Mouse (Mus musculus): Measurements from ENCODE around the gene Gm3233.
"Not testable (repeated sequence)": the region's sequence is repeated elsewhere in the genome, so short reads cannot be mapped to it uniquely, and the experiment has no call there.

The Gm3233 gene

DNA sequence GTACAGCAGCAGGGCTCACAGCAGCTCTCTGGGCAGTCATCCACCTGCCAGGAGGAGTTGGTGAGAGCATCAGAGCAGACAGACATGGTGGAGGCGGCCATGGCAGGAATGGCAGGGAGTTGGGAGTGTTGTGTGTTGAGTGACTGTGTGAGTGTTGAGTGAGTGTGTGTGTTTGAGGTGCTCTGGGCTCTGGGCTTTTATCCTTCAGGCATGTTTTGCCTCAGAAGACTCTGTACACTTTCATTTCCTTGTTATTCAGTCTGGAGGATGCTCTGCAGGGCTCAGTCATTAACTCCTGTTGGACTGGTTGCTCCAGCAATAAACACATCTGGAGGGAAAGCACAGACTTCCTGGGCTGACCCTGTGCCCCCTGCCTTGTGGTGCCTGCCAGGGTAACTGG lies at the start of gene Gm3233:
Gene Gm3233, minus strand, starts transcription at position 101 of the 400 bp plus-strand sequence.
- not testable (repeated sequence) for DNase-seq (ENCODE audit: extremely low read depth, low read depth)

GRCm38 (mm10) chr10:77804095-77804494 lies 44.6 kb upstream of the Gm3233 start:
- DNase-seq (ENCODE audit: extremely low read depth, low read depth), result no peak

DNA sequence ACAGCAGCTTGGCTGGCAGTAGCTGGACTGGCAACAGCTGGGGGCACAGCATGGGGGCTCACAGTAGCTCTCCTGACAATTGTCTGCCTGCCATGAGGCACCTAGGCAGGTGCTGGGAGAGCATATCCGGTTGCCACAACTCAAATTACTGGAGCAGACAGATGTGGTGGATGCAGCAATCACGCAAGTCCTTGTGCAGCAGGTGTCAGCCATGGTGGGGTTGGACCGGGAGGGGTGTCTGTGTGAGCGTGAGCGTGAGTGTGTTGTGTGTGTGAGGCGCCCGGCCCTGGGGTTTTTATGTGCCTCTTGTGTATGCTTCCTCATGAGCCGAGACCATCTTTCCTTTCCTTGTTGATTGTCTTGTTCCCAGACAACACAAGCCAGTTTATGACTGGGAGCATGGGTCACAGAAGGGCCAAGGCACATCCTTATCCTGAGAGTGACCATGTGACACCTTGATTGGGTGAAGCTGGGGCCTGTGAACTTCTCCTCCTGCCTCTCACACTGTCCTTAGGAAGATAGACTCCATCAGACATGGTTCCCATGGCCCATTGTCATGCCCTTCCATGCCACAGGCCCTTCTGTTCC lies 39.5 kb upstream of the Gm3233 start, which contains the start of gene Gm19668:
Gene Gm19668, minus strand, starts transcription at position 213 of the 588 bp plus-strand sequence.
- DNase-seq (ENCODE audit: extremely low read depth, low read depth), result no peak

- DNase-seq (ENCODE audit: extremely low read depth, low read depth), result not testable (repeated sequence)
Measured at GRCm38 (mm10) chr10:77798164-77798920, 38.9 kb upstream of the Gm3233 start.

DNA sequence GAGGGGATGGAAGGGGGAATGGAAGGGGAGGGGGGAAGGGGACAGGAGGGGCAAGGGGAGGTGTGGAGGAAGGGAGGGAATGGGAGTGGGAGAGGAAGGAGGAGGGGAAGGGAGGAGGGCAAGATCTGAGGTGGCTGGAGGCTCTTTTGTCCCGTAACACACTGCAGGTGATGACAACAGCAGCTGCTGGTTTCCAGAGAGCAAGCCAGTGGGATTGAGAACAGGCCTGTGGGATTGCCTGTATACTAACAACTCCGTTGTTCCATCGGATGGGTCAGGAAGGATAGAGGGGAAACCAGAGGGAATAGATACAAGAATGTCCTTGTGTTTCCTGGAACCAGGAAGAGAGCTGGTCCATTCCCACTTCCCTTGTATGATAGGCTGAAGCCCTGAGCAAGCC lies 38.2 kb upstream of the Gm3233 start:
- DNase-seq (ENCODE audit: extremely low read depth, low read depth), result no peak

DNA sequence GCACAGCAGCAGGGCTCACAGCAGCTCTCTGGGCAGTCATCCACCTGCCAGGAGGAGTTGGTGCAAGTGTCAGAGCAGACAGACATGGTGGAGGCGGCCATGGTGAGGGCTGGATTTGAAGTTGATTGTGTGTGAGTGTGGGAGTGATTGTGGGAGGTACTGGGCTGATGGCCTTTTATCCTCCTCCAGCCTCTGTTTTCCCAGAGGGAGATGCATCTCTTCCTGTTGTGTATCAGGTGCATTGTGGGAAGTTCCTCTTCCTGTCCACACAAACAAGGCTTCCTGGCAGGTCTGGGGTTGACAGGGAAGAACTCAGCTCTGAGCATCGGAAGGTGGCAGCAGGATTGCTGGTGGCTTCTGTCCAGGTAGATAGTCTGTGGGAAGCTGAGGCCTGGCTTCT lies 35.5 kb upstream of the Gm3233 start, which contains the start of gene Gm9639:
Gene Gm9639, minus strand, starts transcription at position 101 of the 400 bp plus-strand sequence.
- no peak for DNase-seq (ENCODE audit: extremely low read depth, low read depth)

DNA sequence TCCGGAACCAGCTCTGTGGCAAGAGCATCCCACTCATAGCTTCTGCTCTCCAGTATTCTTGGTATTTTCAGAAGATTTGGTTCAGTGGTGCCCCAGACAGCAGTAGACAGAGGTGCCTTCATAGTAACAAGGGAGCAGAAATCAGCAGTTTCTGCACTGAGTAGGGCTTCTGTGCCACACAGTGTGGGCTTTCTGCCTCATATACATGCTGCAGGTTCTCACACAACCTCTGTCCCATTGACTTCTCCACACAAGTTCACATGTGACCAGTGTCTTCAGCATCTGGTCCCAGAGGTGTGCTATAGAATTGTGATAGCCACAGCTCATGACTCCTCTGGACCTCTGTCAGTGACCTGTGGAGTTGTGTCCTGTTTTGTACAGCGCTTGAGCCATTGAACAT lies 29.1 kb upstream of the Gm3233 start:
- no peak for DNase-seq (ENCODE audit: extremely low read depth, low read depth)

- not testable (repeated sequence) for DNase-seq (ENCODE audit: extremely low read depth, low read depth)
Measured at GRCm38 (mm10) chr10:77787876-77788275, 28.4 kb upstream of the Gm3233 start, which contains the start of gene Gm7137. TSS of gene Gm7137 (minus strand) at chr10:77788200.

GRCm38 (mm10) chr10:77783396-77783795 lies 23.9 kb upstream of the Gm3233 start:
- DNase-seq (ENCODE audit: extremely low read depth, low read depth), result not testable (repeated sequence)

- DNase-seq (ENCODE audit: extremely low read depth, low read depth), result not testable (repeated sequence)
Measured at GRCm38 (mm10) chr10:77782442-77782841, 23.0 kb upstream of the Gm3233 start, which contains the start of gene Gm3250. TSS of gene Gm3250 (minus strand) at chr10:77782542.

GRCm38 (mm10) chr10:77776844-77777243 lies 17.4 kb upstream of the Gm3233 start, which contains the start of gene Gm7138:
TSS of gene Gm7138 (minus strand) at chr10:77776944.
- not testable (repeated sequence) for DNase-seq (ENCODE audit: extremely low read depth, low read depth)

- DNase-seq (ENCODE audit: extremely low read depth, low read depth), result not testable (repeated sequence)
Measured at GRCm38 (mm10) chr10:77772142-77772541, 12.7 kb upstream of the Gm3233 start.

- DNase-seq (ENCODE audit: extremely low read depth, low read depth), result not testable (repeated sequence)
Measured at GRCm38 (mm10) chr10:77771225-77771624, 11.7 kb upstream of the Gm3233 start, which contains the start of gene Gm3238. TSS of gene Gm3238 (minus strand) at chr10:77771325.

DNA sequence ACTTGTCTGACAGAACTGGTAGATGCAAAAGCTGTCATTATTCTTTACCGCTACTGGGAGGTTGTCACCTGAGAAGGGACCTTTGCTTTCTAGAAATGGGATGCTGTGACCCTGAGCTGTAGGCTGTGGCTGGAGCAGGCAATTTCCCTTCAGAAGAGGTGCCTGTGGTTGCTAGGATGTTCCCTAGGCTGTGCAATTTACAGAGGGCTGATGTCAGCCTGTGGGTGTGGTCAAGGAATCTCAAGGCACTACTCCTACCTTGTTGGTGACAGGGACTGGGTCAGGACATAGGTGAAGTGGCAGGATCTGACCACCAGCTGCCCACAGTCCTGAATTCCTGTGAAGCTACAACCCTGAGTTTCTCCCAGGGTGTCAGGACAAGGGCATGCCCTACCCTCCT lies 10.2 kb upstream of the Gm3233 start:
- DNase-seq (ENCODE audit: extremely low read depth, low read depth), result no peak

DNA sequence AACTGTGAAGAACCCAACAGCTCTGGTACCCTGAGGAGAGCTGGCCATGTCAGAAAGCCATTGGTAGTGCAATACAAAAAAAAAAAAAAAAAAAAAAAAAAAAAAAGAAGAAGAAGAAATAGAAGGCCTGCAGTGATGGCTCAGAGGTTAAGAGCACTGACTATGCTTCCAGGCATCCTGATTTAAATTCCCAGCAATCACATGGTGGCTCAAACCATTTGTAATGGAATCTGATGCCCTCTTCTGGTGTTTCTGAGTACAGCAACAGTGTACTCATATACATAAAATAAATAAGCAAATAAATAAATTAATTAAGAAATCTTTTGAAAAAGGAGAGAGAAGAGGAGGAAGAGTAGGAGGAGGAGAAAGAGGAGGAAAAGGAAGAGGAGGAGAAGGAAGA lies 6.0 kb downstream of the Gm3233 start:
- DNase-seq (ENCODE audit: extremely low read depth, low read depth), result no peak

- DNase-seq (ENCODE audit: extremely low read depth, low read depth), result not testable (repeated sequence)
Measured at GRCm38 (mm10) chr10:77752312-77752711, 7.2 kb downstream of the Gm3233 start.

GRCm38 (mm10) chr10:77751254-77751653 lies 8.2 kb downstream of the Gm3233 start, which contains the start of gene Gm9736:
TSS of gene Gm9736 (minus strand) at chr10:77751354.
- not testable (repeated sequence) for DNase-seq (ENCODE audit: extremely low read depth, low read depth)

- DNase-seq (ENCODE audit: extremely low read depth, low read depth), result not testable (repeated sequence)
Measured at GRCm38 (mm10) chr10:77750686-77751085, 8.8 kb downstream of the Gm3233 start.

- DNase-seq (ENCODE audit: extremely low read depth, low read depth), result not testable (repeated sequence)
Measured at GRCm38 (mm10) chr10:77741924-77742688, 17.4 kb downstream of the Gm3233 start, which contains the start of gene Gm18596. TSS of gene Gm18596 (minus strand) at chr10:77742638.

DNA sequence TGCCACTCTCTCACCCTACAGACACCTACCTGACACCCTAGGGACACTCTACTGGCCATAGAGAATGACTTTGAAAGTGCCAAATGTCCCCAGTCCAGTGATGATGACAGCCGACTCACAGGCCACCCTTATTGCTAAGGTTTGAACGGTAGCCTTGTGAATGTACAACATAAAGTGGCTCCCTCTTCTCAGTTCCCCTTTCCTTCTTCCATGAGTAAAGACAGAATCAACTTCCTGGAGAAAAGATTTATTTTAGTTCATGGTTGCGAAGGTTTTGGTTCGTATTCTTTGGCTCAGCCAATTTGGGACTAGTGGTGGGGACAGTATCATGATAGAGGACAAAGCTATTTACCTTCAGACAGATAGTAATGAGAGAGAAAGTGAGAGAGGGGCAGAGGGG lies 20.6 kb downstream of the Gm3233 start:
- DNase-seq (ENCODE audit: extremely low read depth, low read depth), result no peak

DNA sequence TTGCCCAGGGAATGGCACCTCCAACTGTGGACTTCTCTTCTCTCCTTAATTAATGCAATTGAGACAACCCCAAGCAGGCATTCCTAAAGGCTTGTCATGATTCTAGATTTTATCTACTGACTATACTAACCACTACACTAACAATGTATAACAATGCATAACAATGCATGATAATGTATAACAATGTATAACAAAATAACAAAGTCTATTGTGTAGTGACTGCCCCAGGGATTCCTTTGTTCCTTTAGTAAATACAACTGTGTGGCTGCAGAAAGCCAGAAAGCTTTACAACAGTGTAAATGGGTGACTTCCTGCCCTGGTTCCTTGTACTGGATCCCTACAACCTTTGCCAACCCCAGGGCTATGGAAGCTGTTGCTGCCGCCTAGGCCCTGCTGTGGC lies 23.6 kb downstream of the Gm3233 start:
- no peak for DNase-seq (ENCODE audit: extremely low read depth, low read depth)

Measured in MEL-GATA-1-ER (cell line).